Mouse (Mus musculus): ENCODE results near the gene Gpr157.
"Not testable (repeated sequence)": the region's sequence is repeated elsewhere in the genome, so short reads cannot be mapped to it uniquely, and the experiment has no call there.

Gpr157 gene

GRCm38 (mm10) chr4:150087161-150087889, at the start of gene Gpr157:
Gene Gpr157 (plus strand): TSS chr4:150087365.
- DNase-seq (ENCODE audit: low spot score): peak; percentile 85

DNA sequence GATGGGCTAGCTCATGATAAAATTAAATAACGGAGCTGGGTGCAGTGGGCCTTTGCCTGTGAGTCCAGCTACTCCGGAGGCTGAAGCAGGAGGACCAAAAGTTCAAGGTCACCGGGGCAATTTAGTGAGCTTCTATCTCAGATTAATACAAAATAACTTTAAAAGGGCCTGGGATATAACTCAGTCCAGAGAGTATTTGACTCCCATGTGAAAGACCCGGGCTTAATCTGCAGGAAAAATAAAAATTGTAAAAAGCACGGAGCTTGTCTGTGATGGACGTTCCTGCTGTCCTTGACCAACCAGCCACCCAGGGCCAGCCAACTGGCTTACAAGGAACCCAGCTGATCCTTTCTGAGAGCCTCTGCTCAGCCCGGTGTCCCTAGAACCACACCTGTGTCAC, 48.6 kb upstream of the Gpr157 start:
- DNase-seq (ENCODE audit: low spot score): no peak

- DNase-seq (ENCODE audit: low spot score): no peak
These were observed 47.1 kb upstream of the Gpr157 start for GRCm38 (mm10) chr4:150040003-150040581.

DNA sequence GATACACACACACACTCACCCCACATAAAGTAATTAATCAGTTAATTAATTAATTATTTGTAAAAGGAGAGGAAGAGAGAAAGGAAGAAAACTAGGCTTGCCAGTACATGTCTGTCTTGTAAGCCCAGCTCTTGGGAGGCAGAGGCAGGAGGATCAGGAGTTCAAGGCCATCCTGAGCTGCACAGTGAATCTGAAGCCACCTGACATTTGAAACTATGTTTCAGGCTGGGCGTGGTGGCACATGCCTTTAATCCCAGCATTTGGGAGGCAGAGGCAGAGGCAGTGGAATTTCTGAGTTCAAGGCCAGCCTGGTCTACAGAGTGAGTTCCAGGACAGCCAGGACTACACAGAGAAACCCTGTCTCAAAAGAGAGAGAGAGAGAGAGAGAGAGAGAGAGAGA, 46.3 kb upstream of the Gpr157 start:
- not testable (repeated sequence) for DNase-seq (ENCODE audit: low spot score)

- no peak for DNase-seq (ENCODE audit: low spot score)
These were observed 45.6 kb upstream of the Gpr157 start for GRCm38 (mm10) chr4:150041346-150042110.

- no peak for DNase-seq (ENCODE audit: low spot score)
These were observed 43.6 kb upstream of the Gpr157 start for GRCm38 (mm10) chr4:150043591-150043990.

DNA sequence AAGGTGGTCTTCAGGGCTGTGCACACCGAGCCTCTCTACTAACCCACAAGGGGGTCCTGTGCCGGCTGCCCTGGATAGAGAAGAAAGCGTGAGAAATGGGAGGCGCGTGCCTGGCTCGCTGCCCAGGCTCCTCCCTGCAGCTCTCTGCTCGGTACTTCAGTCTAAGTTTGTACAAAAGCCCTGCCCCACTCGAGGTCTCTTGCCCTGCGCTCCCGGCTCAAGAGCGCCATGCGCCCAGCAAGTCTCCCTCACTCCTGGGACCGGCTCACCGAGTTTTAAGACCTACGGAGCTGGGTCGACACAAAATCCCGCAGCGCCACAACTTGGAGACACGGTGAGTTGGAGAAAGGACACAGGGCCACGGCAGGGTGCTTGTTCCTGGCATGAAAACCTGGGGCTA, 39.1 kb upstream of the Gpr157 start:
- peak; percentile 38 for DNase-seq (ENCODE audit: low spot score)

- DNase-seq (ENCODE audit: low spot score): no peak
These were observed 38.5 kb upstream of the Gpr157 start for GRCm38 (mm10) chr4:150048478-150049156.

DNA sequence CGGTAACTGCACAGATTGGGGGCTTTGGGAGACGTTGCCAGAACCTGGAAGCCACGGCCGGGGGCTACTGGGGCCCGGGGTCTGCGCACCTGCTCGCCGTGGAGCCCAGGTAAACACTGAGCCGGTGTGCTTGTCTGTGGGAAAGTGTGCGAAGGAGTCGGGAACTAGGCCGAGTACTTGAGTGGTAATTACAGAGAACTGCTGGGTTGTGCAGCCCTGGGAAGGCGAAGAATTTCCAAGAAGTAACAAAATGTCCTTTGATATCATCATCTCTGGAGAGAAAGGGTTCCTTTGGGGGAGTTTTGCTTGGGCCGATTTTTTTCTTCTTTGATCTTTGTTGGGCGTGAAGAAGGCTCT, 38.0 kb upstream of the Gpr157 start:
- DNase-seq (ENCODE audit: low spot score): no peak

GRCm38 (mm10) chr4:150049564-150050226, 37.5 kb upstream of the Gpr157 start:
- no peak for DNase-seq (ENCODE audit: low spot score)

DNA sequence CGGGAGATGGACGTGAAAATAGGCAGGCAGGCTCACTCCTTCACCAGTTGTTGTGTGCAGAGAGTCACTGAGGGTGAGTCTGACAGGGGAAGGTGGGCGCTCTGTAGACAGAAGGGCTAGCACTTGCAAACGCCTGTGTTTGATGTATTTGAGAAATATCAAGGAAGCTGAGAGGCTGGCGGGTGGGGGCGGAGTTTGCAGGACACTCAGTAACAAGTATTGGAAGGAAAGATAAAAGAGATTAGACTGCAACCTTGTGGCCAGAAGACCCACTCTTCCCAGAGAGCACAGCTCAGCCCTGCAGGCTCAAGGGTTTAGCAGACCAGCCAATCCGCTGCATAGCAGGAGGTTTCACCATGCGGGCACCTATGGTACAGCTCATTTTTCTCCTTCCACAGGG, 35.7 kb upstream of the Gpr157 start:
- no peak for DNase-seq (ENCODE audit: low spot score)

DNA sequence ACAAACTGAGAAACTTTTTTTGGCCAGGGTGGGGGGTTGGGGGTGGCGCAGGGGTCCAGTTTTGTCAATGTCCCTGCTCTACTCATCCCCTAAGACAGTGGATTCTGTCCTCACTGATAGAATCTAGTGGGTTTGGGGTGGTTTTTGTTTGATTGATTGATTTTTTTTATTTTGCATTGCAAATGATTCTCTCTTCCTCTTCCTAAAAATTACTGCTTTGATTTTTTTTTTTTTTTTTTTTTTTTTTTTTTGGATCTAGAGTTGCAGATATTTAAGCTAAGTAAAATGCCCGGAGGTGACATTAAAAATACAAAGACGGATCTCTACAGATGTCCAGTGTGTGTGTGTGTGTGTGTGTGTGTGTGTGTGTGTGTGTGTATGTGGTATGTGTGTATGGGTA, 34.8 kb upstream of the Gpr157 start:
- DNase-seq (ENCODE audit: low spot score): no peak

- DNase-seq (ENCODE audit: low spot score): no peak
These were observed 31.0 kb upstream of the Gpr157 start for GRCm38 (mm10) chr4:150056171-150056570.

GRCm38 (mm10) chr4:150057722-150058121, 29.4 kb upstream of the Gpr157 start:
- DNase-seq (ENCODE audit: low spot score): no peak

DNA sequence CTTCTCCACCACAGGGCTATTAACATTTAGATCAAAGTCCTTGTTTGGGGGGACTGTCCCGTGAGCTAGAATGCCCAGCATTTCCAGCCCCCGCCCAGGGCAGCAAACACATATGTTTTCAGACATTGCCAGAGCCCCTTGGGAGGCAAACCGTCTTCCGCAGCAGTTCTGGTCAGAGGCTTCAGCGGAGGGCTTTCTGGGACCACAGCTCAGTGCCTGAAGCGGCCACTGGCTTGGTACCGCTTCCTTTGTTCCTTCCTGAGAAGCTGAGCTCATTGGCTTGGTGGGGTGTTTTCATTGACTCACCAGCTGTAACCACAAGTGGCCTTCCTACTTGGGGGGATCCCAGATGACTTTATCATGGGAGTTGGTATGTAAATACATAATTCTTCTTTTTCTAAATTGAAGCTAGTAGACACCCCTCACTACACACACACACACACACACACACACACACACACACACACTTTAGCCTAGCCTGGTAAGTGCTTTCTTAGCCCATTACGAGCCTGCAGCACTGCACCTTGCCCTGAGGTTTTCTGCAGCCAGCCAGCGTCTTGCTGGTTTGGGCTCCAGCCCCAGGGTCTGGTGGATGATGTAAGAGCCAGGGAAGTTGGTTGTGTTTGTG, 27.2 kb upstream of the Gpr157 start:
- DNase-seq (ENCODE audit: low spot score): no peak

DNA sequence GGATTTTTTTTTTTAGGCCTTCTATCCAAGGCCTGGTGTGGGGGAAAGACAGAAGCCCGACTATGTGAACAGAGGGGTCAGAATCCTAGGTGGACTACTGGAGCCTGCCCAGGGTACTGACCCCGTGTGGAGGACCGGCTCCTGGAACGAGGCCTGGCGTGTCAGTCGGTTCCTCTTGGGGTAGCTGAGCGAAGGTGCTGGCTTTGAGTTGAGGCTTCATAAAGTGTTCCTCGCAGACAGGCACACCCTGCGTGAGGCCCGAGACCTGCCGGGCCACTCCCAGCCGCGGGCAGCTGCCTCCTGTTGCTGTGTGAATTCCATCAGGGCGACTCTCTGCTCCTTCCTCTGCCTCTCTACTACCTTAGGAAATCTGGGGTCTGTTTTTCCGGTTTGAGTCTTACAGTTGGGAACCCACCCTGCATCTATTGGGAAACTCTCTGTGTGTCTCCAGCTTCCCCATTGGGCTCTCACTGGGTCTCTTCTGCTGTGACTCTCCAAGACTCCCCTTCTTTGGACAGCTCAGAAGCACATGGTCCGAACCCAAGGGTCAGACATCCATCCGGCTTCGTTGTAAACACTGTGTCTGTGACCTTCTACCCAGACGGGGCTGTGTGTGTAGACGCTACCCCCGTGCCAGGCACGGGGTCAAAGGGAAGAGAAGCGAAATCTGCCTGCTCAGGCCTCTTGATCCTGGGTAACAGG, 26.5 kb upstream of the Gpr157 start:
- no peak for DNase-seq (ENCODE audit: low spot score)

GRCm38 (mm10) chr4:150061432-150062225, 25.5 kb upstream of the Gpr157 start:
- peak; percentile 41 for DNase-seq (ENCODE audit: low spot score)

DNA sequence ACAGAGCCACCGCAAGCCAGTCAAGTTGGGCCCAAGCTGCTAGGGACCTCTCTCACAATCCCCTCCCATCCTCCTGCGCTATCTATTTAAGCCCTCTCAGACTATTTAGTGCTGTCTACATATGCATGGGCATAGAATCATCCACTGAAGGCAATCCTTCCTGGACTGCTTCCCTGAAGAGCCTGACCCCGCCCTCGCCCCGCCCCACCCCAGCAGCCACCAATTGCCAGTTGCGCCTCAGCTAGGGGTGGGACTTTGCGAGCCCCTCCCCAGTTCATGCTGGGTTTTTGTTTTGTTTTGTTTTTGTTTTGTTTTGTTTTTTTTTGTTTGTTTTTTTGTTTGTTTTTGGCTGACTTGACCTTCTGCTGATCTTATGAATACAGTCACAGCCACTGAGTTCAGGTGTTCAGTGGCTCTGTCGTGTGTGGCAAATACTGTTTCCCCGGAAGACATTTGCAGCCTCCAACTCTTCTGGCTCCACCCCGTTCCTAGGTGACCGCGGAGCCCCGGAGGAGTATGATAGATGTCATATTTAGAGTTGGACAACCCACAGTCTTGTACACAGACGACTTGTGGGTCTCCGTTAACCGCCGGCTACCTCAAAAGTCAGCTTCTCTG, 20.4 kb upstream of the Gpr157 start:
- DNase-seq (ENCODE audit: low spot score): no peak

DNA sequence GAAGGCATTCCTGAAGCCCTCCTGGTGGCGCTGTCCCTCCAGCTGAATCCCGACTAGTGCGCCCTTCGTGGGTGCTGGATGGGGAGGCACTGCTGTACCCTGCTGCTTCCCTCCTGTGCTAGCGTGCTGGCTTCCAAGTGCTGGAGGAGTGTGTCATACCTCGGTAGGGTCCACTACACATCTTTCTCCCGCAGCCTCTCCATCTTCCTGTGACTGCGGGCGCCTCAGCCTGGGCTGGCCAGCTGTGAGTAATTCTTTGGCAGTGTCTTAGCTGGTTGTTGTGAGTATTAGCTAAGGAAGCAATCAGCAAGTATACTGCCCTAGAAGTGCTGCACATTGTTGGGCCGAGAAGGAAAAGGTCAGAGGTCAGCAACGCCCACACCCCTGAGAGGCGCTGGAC, 18.9 kb upstream of the Gpr157 start:
- no peak for DNase-seq (ENCODE audit: low spot score)

DNA sequence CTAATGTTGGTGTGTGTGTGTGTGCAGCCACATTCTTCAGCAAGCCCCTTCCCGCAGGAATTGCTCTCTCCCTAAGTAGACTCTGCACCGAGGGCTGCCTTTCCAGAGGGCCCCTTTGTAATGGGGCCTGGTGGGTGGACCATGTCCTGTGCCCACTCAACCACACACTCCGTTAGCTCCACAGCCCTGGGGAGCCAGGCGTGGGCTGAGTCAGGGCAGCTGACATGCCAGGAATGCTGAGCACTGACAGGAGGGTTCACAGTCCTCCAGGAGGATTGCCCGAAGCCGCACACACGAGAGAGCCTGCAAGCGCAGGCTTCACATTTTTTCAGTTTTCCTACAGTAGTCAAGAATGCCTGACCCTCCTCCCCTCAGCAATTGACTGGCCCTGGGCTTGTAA, 17.0 kb upstream of the Gpr157 start:
- DNase-seq (ENCODE audit: low spot score): no peak

Measured in urinary bladder, postnatal 25 days (tissue).